Mouse (Mus musculus) forelimb bud, embryonic 11.5 days (tissue): Measurements from ENCODE around the gene Cntnap1.
A peak's percentile ranks its signal among the peaks of the same experiment; 100 is the strongest.

ENCODE experiments used
- DNase-seq: peaks from one replicate; pipeline ENCODE4 v3.0.0-alpha.2; 2012; ENCODE audit warnings: low read depth, low spot score

Gene Cntnap1

DNA sequence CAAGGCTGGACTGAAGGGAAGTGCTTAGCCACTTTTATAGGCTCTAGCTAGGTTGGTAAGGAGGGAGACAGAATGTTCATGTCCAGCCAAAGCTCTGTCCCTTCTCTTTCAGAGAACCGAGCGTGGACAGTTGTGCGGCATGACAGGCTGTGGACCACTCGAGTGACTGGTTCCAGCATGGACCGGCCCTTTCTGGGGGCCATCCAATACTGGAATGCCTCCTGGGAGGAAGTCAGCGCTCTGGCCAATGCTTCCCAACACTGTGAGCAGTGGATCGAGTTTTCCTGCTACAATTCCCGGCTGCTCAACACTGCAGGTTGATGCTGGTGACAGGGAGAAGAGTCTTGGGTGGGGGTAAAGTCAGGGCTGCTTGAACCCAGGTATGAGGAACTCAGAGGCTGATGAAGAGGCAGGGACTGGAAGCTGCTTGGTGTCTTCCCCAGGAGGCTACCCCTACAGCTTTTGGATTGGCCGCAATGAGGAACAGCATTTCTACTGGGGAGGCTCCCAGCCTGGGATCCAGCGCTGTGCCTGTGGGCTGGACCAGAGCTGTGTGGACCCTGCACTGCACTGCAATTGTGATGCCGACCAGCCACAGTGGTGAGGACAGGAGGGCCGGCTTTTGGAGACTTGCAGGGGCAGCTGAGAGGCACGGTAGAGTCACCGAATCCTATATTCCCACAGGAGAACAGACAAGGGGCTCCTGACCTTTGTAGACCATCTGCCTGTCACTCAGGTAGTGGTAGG lies 12.6 kb downstream of the Cntnap1 start:
- DNase-seq: no peak

DNA sequence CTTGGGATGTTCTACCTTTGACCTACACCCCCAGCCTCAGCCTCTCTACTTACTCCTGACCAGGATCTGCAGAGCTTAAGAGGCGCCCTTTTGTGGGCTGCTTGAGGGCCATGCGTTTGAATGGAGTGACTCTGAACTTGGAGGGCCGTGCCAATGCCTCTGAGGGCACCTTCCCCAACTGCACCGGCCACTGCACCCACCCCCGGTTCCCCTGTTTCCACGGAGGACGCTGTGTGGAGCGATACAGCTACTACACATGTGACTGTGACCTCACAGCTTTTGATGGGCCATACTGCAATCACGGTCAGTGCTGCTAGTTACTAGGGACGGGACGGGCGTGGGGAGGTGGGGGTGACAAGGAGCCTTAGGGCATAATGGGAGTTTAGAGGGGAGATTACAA lies 14.7 kb downstream of the Cntnap1 start:
- no peak for DNase-seq

DNA sequence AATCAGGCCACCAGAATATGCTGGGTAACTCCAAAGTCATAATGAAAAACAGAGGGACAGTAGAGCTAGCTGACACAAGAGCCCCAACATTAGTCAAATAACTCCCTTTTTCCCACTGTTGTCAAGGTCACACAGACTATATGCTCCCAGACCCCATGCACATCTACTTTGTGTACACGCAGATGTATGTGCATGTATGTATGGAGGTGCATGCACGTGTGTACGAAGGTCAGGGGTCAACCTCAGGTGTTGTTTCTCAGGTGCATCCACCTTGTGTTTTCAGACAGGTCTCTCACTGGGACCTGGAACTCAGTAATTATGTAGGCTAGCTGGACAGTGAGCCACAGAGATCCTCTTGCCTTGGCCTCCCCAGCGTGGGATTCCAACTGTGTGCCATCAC lies 15.1 kb downstream of the Cntnap1 start:
- DNase-seq: no peak

DNA sequence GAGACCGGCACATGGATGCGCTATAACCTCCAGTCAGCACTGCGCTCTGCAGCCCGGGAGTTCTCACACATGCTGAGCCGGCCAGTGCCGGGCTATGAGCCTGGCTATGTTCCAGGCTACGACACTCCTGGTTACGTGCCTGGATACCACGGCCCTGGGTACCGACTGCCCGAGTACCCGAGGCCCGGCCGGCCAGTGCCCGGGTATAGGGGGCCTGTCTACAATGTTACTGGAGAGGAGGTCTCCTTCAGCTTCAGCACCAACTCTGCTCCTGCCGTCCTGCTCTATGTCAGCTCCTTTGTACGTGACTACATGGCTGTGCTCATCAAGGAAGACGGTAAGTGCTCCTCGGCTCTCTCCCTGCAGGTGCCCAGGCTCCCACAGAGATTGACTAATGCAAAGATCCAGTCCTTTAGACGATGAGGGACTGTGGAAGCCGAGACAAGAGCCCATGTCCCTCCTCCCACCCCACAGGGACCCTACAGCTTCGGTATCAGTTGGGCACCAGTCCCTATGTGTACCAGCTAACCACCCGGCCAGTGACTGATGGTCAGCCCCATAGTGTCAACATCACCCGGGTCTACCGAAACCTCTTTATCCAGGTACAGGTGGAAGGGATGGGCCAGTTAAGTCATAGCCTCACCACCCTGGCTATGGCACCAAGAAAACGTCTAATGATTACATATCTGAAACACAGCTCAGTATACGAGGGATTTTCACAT lies 16.4 kb downstream of the Cntnap1 start:
- no peak for DNase-seq

DNA sequence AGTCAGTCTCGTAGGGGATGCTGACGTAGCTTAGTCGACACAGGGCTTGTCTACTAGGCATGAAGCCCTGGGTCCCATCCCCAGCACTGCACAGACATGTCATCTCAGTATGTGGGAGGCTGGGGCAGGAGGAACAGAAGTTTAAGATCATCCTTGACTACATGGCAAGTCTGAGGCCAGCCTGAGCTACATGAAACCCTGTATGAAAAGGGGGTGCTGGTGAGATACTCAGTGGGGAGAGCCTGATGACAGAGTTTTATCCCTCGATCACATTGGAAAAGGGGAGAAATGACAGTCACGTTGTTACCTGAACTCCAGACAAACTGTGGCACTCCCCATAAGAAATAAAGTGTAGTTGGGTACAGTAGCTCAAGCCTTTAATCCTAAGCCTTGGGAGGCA lies 17.2 kb downstream of the Cntnap1 start:
- no peak for DNase-seq

DNA sequence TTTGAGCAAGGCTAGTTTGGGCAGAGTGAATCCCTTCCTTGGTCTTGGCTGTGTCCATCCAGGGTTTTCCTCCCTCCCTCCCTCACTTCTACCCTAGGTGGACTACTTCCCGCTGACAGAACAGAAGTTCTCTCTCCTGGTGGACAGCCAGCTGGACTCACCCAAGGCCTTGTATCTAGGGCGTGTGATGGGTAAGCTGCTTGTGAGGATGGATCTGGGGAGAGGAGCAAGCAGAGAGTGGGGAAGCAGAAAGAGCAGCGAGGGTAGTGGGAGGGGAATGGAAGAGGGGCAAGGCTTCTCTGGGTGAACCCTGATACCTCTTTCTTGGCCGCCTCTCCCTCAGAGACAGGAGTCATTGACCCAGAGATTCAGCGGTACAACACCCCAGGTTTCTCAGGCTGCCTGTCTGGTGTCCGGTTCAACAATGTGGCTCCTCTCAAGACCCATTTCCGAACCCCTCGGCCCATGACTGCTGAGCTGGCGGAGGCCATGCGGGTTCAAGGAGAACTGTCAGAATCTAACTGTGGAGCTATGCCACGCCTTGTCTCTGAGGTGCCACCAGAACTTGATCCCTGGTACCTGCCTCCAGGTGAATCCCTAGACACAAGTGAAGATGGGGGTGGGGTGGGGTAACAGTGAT lies 18.0 kb downstream of the Cntnap1 start:
- DNase-seq: no peak

DNA sequence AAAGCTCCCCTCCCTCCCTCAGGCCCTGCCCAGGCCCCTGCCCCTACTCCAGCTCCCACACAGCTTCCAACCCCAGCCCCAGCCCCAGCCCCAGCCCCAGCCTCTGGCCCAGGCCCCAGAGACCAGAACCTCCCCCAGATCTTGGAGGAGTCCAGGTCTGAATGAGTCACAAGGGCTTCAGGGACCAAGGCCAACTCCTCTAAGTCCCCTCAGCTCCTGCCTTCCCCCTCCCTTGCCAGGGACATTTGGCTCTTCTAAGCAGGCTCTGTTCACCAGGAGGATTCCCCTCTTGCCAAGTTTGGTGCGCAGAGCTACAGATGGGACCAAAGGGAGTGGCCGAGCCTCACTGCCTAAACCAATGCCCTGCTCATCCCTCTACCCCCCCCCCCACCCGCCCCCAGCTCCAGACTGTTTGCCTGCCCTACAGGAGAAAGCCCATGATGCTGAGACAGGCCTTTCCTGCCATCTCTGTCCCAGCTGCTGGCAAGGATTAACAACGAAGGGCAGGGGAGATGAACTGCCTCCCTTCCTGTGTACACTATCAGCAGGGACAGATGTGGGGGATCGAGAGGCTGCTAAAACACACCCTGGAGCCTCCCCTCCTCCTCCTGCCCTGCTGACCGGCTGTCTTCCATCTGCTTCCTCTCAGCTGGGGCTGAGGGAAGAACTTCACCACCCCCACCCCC lies 19.3 kb downstream of the Cntnap1 start:
- DNase-seq: no peak

DNA sequence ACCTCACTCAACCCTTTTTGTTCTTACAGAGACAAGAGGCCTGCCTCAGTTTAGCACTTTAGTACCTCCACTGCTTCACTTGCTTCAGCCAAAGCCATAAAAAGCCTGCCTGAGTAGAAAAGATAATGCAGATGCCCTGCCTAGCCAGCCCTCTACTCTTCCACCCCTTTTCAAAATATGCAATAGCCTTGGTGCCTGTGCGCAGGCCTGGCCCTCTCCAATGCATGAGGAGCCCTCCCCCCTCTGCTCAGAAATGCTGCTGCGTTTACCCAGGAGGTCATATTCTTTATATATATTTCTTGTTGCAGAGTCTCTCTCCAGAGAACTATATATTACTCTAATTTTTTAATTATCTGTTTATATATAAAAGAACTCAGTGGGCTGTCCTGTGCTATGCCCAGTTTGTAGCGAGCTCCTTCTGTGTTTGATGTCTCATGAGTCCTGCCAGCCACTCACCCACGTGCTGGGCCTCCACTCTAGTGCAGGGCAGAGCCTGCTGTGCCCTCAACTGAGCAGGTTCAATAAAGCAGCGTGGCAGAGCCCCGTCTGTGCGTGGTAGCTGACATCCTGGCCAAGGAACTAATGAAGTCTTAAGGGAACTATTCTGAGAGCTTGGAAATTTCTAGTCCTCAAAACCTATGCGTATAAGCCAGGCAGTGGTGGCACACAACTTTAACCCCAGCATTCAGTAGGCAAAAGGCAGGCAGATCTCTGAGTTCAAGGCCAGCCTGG lies 20.0 kb downstream of the Cntnap1 start:
- DNase-seq: no peak

DNA sequence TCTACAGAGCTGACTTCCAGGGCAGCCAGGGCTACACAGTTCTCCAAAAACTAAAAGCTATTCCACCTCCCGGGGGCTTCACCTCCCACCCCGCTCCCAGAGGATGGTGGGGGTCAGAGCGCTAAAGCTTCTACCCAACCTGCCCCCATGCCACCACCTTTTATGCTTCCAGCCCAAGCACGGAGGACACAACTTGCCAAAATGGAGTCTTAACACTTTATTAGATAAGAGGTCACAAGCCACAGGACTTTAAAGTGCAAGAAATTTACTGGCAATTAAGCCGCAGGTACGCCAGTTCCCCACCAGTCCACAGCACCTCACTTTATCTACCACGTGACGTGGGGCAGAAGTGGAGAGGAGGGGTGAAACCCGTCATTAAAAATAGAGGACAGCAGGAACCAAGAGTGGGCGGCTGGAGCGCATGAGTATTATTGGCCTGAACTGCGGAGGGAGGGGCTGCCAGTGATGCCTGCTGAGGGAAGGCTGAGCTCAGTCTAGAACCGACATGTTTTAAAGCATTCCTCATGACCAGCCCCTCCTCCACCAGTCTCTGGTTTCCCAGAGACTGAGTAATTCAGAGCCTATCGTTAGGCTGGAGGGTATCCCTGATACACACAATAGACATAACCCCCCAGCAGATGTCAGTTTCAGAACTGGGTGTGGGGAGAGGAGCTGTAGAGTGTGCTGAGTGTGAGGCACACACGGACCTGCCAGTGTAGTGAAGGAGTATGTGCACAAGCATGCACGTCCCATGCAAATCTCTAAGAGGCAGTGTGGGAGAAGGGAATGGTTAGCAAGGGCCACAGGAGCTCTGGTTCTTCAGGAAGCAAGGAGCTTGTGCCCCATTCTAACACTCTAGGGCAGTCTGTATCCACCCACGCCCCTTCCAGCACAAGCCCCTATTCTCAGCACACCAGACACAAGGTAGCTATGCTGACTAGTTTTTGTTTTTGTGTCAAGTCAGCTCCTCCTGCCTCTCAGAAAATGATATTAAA lies 20.9 kb downstream of the Cntnap1 start:
- no peak for DNase-seq

DNA sequence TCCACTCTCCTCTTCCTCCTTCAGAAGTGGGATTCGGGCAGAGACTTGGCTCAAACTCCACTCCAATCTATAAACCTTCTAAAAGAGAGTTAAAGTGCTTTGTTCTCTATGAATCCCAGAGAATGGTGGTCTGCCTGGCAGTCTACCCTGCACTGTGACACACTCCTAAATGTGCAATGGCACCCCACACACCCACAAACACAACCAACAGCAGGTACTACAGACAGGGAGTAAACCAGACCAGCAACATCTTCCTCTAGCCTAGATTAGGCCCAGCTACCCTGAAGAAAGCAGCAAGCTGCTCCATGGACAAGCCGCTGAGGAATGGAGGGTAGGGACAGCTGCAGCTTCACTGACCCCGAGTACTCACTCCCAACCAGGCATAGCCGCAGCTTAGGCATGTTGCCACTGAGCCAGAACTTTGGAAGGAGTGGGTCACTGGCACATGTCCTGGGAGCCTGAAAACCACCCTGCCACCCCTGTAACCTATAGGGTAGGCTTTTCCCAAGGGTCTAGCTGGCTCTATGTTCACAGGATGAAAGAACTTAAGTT lies 21.7 kb downstream of the Cntnap1 start:
- no peak for DNase-seq

DNA sequence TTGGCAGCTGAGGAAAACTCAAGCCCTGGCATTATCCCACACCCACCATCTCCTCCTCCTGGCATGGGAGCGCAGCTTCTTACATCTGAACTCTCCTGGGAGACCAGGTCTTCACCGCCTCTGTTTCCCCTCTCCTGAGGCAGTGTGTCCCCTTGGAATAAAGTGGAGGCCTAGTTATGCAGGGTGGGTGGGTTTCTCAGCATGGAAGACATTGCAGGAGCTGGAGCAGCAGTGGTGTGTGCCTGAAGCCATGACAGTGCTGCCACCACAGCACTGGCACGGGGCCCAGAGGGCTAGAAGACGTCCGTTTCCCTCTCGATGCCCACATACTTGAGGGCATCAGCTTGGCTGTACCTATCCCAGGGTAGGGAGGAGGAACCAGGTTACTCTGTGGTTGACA lies 22.3 kb downstream of the Cntnap1 start:
- no peak for DNase-seq

DNA sequence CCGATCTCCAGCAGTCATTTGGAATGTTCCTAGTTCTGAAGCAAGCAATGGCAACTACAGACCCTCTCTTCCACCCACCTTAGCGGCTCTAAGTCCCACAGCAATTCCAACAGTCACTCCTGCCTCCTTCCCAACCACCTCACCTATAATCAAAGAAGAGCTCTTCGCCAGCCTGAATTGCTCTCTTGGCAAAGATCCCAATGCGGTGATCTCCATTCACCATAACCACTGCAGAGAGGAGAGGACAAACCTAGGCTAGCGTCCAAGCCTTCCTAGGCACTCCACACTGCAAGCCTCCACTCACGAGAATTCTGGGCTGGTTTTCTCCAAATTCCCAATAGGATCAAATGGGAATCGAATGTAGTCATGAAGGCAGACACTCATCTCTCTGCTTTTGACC lies 22.8 kb downstream of the Cntnap1 start:
- no peak for DNase-seq

DNA sequence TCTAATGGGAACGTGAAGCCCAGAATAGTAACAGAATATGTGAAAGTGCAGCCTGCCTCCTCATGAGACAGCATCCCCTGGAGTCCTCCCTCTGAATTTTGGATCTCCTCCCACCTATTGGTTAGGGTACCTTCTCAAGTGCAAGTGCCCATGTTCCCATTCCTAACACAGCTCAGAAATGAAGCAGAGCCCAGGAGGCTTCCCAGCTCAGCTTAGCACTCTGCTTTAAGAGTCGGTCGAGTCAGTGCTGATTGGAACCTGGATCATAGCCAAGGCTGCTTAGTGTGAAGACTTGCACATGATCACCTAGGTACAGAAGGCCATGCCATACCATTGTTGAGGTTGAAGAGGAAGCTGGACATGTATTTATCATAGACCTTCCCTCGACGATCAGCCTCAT lies 23.8 kb downstream of the Cntnap1 start:
- no peak for DNase-seq

DNA sequence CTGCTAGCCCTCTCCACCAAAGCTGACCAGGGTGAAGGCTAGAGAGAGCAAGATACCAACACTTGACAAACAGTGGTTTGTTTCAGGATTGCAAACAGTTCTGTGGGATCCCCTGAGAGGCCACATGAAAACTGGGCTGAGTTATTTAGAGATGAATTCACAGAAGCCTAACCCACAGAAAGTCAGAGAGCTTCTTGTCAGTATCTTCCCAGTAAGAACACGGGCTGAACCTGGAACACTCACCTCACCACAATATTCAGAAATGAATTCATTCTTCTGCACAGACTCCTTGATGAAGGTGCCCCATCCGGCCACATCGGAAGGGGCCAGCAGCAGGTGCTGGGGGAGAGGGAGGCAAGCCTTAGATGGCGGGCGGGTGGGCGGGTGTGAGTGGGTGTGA lies 24.3 kb downstream of the Cntnap1 start:
- no peak for DNase-seq

DNA sequence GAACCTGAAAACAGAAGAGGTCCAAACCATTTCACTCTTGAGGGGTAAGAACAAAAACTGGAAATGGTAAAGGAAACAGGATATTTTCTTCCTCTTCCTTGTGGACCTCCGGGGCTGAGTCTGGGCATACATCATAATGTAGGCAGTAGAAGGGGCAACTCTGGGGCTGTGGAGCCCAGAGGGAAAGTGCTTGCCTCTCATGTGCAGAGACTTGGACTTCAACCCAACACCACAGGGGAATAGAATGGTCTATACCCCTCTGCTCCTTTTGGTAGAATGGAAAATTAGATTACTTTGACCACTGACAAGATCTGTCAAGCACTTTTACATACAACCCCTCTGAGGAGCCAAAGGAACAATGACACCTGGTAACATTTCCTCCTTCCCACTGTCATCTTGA lies 24.8 kb downstream of the Cntnap1 start:
- no peak for DNase-seq

DNA sequence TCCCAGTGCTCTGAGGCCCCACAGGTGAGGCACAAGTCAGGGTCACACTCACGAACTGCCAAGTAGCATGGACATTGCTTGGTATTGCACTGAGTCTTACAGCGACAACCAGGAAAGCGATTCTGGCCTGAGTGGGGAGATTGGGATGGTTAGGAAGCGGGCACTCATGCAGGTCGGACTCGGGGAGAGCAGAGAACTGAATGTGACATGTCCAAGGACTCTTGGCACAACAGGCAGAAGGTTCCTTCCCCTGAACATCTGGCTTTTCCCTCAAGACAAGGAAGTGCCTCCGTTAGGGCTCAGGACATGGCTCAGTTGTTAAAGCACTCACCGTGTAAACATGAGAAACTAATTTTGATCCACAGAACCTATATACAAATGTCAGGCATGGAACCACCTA lies 25.2 kb downstream of the Cntnap1 start:
- DNase-seq: no peak

DNA sequence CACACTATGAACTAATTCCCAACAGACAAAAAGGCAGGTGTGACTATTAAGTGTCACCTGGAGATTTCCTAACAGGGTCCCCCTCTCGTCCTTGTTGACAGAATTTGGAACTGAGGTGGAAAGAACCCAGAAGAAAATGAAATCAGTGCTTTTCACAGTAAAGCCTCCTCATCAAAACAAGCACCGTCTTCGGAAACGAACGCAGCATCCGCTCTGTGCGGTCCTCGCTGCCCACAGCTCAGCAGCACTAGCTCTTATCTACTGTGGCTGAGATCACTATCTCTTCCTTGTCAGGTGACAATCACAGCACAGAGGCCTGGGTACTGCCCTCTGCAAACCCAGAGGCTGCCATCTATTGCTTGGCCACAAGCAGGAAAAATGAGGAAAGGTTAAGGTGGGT lies 25.9 kb downstream of the Cntnap1 start:
- DNase-seq: no peak

DNA sequence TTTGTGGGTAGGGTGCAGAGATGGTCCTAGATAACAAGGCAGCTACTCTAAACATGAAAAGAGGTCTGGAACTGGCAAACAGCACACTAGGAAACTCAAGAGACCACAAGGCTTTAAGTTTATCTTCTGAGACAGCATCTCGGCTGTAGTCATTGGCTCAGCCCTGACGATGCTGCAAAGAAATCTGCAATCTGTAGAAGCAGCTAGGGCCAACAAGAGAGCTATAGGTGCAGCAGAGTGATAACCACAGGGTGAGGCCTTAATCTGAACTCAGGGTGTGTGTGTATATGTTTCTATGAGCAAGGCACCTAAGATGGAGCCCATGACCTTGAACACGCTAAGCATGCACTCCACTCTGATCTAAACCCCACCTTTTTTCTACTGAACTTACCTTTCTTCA lies 29.2 kb downstream of the Cntnap1 start:
- DNase-seq: no peak

DNA sequence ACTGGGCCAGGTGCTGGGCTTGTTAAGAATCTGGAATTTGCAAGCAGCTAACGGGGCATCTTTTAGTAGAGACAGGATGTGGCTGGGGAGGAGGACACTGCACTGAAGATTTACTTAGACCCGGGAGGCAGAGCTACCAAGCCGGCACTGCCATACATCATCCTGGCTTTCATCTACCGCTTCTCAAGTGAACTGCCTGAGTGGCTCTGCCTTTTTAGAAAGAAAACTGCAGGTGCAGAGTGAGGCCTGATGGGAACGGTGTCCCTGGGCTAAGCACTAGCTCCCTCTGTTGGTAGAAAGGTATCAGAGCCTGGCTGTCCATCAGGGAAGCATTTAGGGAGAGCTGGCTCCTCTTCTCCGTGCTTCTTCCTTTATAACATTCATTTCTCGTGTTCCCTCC lies 30.7 kb downstream of the Cntnap1 start:
- DNase-seq: peak; percentile 52

DNA sequence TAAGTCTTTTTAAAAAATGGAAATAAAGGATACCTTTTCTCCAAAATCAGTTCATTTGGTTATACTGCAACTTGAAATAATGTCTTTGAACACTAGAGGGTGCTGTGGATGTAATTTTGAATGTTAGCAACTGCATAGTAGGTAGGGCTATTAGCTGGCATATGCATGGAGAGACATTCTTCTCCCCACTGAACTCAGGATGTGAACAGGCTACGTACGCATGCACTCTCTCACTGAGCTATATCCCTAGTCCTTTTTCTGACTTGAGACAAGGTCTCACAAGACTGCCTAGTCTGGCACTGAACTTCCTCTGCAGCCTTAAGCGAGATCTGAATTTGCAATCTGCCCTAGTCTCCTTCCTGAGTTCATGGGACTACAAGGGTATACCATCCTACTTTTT lies 41.6 kb downstream of the Cntnap1 start:
- DNase-seq: peak; percentile 87
